Comparison of ENCODE assay signal across 17 mouse cellular contexts in genomic region chr2:122587861-122588519, GRCm38 (mm10). TPM values are rescaled to one million over a fixed set of nuclear protein-coding genes. Genes with fewer than 3 reads are reported as not detected.
"Had no signal": no experiment of that assay in that cellular context is flagged by ENCODE, and none has a peak within 500 bp of the region (broad histone marks: within the 10 kb centered on the region; RNA-seq: fewer than 3 reads in every experiment).

No protein-coding gene starts in this region.

- H3K27ac ChIP-seq: left cerebral cortex, adult 2 months; limb, embryonic 15.5 days; liver, embryonic 12.5 days; macrophage; midbrain, embryonic 15.5 days; neural tube, embryonic 13.5 days had no signal

- H3K4me2 ChIP-seq: limb, embryonic 15.5 days; liver, embryonic 12.5 days; lung, embryonic 14.5 days; midbrain, embryonic 11.5 days; midbrain, embryonic 15.5 days; neural tube, embryonic 13.5 days had no signal

- H3K4me3 ChIP-seq: left cerebral cortex, adult 2 months; limb, embryonic 15.5 days; liver, embryonic 12.5 days; megakaryocyte, embryonic 14.5 days; midbrain, embryonic 15.5 days; neural tube, embryonic 13.5 days had no signal

- DNase-seq: kidney, adult 11 months; kidney, postnatal 10 days; lung, embryonic 14.5 days; lung, postnatal 14 days; retina, postnatal 1 day; spleen, adult 18-20 months; thymus, adult 18-20 months; thymus, postnatal 14 days had no signal

- H3K36me3 ChIP-seq: limb, embryonic 15.5 days; liver, embryonic 12.5 days; midbrain, embryonic 15.5 days; neural tube, embryonic 13.5 days had no signal

- H3K4me1 ChIP-seq: limb, embryonic 15.5 days; liver, embryonic 12.5 days; megakaryocyte, embryonic 14.5 days; midbrain, embryonic 15.5 days; neural tube, embryonic 13.5 days had no signal

- H3K27me3 ChIP-seq: limb, embryonic 15.5 days; liver, embryonic 12.5 days; midbrain, embryonic 15.5 days; neural tube, embryonic 13.5 days had no signal

- ATAC-seq: liver, embryonic 12.5 days; midbrain, embryonic 15.5 days had no signal

- H3K9ac ChIP-seq: limb, embryonic 15.5 days; liver, embryonic 12.5 days; lung, embryonic 14.5 days; midbrain, embryonic 15.5 days; neural tube, embryonic 13.5 days had no signal

- H3K9me3 ChIP-seq: limb, embryonic 15.5 days; liver, embryonic 12.5 days; megakaryocyte, embryonic 14.5 days; midbrain, embryonic 15.5 days; neural tube, embryonic 13.5 days had no signal

RNA-seq across cellular contexts. Expression of gene AA467197, which starts 48.8 kb away (rescaled TPM):
- polyA plus RNA-seq: kidney, embryonic 14.5 days; lung, embryonic 14.5 days; neural tube, embryonic 13.5 days had no signal
